Mouse (Mus musculus) B cell, adult 2 months (primary cell): ENCODE results near the gene Ndufab1.

ENCODE experiments used
- DNase-seq, 2 experiments: peaks; one replicate each; pipeline ENCODE4 v3.0.0; 2022

The Ndufab1 gene

DNA sequence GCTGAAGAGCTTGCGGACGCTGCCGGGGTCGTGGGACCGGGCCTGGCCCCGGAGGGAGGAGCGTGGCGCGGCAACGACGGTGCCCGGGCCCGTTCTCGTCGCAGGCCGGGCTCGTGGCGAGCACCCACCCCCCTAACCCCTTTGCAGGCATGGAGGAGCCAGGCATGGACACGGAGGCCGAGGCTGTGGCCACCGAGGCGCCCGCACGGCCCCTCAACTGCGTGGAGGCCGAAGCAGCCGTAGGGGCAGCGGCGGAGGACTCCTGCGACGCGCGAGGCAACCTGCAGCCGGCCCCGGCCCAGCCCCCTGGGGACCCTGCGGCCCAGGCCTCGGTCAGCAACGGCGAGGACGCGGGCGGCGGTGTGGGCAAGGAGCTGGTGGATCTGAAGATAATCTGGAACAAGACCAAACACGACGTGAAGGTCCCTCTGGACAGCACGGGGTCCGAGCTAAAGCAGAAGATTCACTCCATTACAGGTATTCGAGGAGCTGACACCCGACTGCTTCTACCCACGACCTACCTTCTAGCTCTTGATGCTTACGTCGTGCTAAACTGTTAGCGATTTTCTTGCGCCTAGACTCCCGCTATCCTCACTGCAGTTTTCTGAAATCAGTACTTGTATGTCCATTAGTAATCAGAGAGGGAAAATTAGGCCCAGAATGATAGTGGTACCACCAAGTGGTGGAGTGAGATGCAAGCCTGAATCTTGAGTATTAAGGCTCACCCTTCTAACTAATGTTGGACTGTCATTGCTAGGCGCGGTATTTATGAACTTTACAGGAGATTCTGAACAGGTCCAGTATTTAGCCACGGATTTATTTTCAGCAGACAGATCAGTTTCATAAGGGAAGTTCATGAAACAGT lies 33.9 kb downstream of the Ndufab1 start:
- DNase-seq, result no peak

DNA sequence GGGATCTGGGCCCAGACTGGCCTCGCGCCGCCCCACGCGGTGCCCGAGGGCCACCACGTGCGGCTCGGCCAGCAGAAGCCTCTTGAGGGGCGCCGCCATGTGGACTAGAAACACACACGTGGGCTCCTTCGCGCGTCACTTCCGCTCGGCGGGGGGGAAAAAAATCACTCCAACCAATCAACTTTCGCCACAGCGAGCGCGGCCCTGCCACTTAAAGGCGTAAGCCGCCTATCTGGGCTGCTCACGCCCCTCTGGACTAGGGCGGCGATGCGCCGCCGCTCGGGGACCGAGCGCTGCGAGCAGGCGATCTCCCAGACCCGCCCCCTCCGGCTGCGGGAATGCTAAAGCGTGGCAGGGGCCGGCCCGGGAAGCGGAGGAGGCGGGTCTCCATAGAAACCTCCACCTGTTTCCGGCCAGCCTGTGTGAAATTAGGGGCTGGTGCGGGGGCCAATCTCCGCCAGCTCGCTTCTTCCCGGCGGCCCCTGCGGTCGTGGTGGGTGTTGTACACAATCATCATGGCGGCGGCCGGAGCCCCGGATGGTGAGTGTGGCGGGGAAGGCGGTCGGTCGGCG lies 34.7 kb downstream of the Ndufab1 start, which contains the start of the genes Ubfd1 and Ears2:
Gene Ubfd1 (plus strand): TSS at position 231 of the 572 bp plus-strand sequence.
Gene Ears2 (minus strand): TSS at position 319 of the 572 bp plus-strand sequence.
- peak; percentile 97 to 98 for DNase-seq

DNA sequence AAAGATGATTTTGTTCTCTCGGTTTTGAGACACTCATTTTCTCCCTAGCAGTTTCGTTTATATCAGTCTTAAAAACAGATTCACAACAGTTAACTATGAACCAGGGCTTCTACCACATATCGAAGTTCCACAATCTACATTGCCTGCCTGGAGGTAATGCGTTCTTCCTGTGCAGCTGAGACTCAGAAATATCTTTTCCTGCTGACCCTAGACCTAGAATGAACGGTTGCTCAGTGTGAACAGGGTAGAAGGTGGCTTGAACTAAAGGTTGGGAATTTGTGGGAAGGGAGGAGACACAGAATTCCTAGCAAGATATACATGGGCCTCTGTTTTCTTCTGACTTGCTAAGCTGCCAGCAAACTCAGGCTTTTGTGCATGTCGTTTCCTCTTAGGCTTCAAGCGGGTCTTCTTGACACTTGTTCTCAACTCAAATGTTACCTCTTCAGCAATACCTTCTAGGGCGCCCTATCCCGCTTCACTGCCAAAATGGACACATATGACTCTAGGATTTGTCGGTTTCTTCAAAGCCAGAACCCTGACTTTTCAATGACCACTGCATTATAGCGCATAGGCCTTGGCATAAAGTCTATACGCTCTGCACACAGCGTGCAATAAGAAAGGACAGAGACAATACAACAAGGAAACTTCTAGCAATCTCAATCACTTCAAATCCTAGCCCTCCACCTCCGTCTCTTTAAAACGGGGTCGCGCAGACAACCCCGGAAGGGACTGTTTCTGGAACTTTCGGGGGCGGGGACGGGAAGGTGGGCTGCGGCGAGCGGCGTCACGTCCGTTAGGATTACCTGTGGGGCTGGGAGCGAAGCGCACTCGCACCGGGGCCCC lies 35.4 kb downstream of the Ndufab1 start:
- DNase-seq, result no peak

DNA sequence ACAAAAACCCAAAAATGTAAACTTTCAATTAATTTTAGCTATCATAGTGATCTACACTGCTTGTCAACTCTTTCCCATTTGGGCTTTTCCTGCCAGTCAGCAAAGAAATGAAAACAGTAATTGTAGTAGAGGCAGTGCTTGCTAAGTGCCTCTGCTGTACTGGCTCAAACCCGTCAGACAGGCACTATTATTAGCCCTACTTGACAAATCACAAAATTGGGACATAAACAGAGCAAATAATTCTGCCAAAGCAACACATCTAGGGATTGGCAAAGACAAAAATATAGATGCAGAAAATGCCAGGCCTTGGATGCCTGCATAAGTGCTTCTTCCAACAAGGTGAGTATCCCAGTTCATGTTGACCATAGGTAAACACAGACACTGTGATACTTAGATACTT lies 36.0 kb downstream of the Ndufab1 start:
- DNase-seq, result no peak

DNA sequence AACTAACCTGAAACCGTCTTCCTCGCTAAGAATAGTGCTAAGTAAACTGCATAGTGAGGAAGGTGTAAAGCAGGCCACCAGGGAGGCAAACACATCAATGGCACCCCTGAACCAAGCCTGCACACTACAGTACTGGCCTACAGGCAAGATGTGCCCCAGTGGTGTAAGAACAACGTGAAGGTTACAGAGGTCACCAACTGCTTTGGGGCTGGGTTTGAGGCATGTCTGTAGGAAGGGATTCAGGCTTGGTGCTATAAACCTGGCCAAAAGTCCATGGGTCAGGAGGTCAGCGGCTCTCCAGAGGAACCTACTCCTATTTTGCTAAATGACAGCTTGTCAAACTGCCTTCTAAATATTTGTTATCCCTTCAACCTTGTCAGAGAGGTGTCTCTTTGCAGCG lies 45.1 kb downstream of the Ndufab1 start:
- no peak for DNase-seq

DNA sequence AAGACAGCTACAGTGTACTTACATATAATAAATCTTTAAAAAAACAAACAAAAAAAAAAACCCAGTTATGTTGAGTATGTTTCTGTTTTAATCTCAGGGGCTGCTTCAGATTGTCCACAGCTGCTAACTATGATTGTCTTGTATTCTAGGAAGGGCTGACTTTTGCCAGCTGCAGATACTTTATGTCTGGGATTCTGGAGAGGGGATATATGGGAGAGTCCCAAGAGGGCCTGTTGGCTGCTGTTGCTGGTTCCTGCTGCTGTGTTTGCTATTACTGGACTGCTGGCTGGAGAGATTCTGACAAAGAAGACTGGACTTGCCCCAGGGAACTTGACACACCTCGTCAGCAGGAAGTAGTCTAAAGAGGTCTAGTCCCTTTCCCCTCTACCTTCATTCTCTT lies 50.9 kb downstream of the Ndufab1 start:
- DNase-seq, result no peak

DNA sequence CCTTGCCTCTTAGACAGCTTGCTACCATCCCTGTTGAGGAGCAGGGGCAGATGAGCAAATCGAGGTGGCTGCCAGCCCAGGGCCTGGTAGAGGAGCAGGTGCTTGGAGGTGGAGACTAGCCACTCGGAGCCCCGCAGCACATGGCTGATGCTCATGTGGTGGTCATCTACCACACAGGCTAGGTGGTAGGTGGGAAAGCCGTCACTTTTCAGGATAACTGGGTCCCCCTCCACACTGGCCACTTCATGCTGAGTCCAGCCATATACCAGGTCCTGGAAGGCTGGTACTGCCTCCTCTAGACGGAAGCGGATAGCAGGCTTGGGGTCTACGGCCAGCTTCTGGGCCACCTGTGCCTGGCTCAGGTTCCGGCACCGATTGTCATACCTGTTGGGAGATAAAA lies 53.5 kb downstream of the Ndufab1 start:
- no peak for DNase-seq

DNA sequence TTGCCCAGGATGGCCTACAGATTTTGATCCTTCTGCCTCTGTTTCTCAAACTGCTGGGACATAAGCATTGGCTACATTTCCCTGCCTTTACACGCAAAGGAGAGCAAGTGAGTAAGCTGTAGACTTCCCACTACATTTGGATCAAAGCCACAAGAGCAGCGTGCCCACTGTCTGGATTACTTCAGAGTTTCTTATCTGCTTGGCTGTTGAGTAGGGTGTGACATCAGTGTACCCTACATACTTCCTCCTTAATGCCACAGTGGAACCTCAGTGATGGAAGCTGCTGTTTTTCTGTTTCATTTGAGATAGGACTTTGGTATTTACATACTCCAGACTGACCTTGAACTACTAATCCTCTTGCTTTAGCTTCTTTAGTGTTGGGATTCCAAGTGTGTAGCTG lies 54.9 kb downstream of the Ndufab1 start:
- DNase-seq, result no peak

DNA sequence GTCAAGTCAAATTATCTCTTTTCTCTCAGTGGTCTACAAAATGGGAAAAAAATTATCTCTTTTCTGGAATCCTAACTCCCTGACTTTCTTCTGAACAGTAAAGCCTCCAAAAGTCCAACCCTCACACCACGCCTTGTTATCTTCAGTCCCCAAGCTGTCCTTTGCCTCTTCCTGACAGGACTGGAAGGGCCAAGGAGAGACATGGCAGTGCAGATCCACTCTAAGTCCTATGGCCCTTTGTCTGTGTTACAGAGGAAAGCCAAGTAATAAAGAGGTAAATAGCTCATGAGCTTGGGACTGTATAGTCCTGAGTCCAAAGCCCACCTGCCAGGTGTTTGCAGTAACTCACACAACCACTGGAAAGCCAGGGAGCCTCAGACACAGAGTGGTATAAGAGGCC lies 56.0 kb downstream of the Ndufab1 start:
- DNase-seq, result no peak

DNA sequence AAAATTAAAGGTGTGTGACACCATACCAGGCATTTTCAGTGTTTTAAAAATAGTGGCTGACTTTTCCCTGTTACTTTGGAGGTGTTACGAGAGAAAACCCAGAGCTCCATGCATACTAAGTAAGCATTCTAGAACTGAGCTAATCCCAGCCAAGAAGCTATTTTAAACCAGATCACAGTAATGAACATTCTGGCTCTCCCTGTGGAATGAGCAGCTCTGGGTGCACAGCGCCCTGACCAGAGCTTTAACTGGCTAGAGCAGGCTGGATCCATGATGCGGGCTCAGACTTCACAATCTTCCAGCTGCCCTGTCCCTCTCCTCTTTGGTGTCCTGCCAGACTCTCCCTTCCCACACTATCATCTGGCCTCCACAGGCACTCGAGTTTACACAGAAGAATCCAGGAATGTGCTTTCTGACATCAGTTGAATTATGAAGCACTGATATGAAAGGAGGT lies 56.5 kb downstream of the Ndufab1 start:
- no peak for DNase-seq

DNA sequence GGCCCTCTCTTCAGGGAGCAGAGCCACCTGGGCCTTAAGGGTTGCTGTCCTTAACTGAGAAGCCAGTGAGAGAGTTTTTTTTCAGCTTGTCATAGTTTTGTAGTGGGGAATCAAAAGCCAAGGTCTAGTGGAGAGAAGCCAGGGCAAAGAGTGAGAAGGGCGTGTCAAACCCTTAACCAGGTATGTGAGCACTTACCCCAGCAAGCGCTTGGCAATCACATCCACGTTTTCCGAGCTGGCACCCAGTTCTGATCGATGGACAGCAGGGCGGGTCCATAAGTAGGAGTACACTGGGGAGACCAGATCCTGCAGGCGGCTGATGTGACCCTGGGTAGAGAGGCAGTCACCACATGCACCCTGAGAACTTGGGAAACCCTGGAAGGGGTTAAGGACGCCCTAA lies 57.6 kb downstream of the Ndufab1 start:
- no peak for DNase-seq
